Mouse (Mus musculus) liver, embryonic 12.5 days (tissue): ENCODE data around the gene Ubqln4. TPM values are rescaled to one million over a fixed set of nuclear protein-coding genes. Genes with fewer than 3 reads are reported as not detected.
A peak's percentile ranks its signal among the peaks of the same experiment; 100 is the strongest.

Experiments used
- ATAC-seq: fragments of 200-750 bp; cut with Nextera tagmentation; 2 replicates; pipeline ENCODE4 v1.8.0; 2017; ENCODE audit warnings: moderate number of reproducible peaks, mild to moderate bottlenecking, moderate library complexity
- H3K27ac ChIP-seq: fragments of 300-500 bp; sonication (generic); 2 replicates; pipeline ENCODE4 v1.5.1; 2016; ENCODE audit warnings: mild to moderate bottlenecking
- H3K27me3 ChIP-seq: fragments of 300-500 bp; sonication (generic); replicated peaks from 2 replicates; pipeline ENCODE4 v1.6.1; 2016; ENCODE audit warnings: mild to moderate bottlenecking, moderate library complexity
- H3K36me3 ChIP-seq: fragments of 300-500 bp; sonication (generic); 2 replicates; pipeline ENCODE4 v1.6.1; 2016; ENCODE audit warnings: mild to moderate bottlenecking, moderate library complexity
- H3K4me1 ChIP-seq: fragments of 300-500 bp; sonication (generic); 2 replicates; pipeline ENCODE4 v1.6.1; 2016
- H3K4me2 ChIP-seq: fragments of 300-500 bp; sonication (generic); 2 replicates; pipeline ENCODE4 v1.6.1; 2016; ENCODE audit warnings: mild to moderate bottlenecking, moderate library complexity
- H3K4me3 ChIP-seq: fragments of 300-500 bp; sonication (generic); 2 replicates; pipeline ENCODE4 v1.5.1; 2016; ENCODE audit warnings: mild to moderate bottlenecking, moderate library complexity
- H3K9ac ChIP-seq: fragments of 300-500 bp; sonication (generic); 2 replicates; pipeline ENCODE4 v1.6.1; 2016; ENCODE audit warnings: mild to moderate bottlenecking, moderate library complexity
- H3K9me3 ChIP-seq: fragments of 300-500 bp; sonication (generic); replicated peaks from 2 replicates; pipeline ENCODE4 v1.6.1; 2016; ENCODE audit warnings: mild to moderate bottlenecking, moderate library complexity
- WGBS: fragments of 180-500 bp; shearing (Covaris S2); methylation state at CpG from one replicate; pipeline ENCODE4 v1.1.7; 2016; ENCODE audit not compliant: insufficient replicate concordance; 5-methylcytosine and 5-hydroxymethylcytosine counted together
- polyA plus RNA-seq: library from polyadenylated mRNA; unstranded; fragments of >200 nt; fragmentation: Nextera tagmentation; extraction: Ambion mirVana; gene quantifications from 2 replicates; pipeline ENCODE4 v1.2.1, GENCODE M21; 2016

Ubqln4 gene
- 37.9 and 39.5 TPM in 2 replicates for polyA plus RNA-seq

DNA sequence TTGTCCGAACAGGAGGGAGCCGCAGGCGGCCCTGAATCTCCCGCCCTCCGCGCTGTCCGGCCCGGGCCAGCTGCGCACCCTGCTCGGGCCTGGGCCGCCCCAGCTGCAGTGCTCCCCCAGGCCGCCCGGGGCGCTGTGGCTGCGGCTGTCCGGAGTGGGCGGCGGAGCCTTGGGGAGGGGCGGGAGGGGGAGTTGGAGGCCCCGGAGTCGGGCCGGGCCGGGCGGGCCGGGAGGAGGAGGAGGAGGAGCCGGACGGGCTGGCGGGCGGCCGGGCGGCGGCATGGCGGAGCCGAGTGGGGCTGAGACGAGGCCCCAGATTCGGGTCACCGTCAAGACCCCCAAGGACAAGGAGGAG lies at the start of gene Ubqln4:
Gene Ubqln4 (plus strand): TSS at position 234 of the 355 bp plus-strand sequence.
- Histone ChIP-seq H3K4me2 (peak within 1 kb of the TSS; percentile 99), H3K27ac (peak within 1 kb of the TSS; percentile 93), H3K9ac (peak within 1 kb of the TSS; percentile 94), H3K4me1 (peaks cover 42% of the 10 kb centered on the region), H3K4me3 (peak within 1 kb of the TSS; percentile 84), H3K27me3 (no peaks in the 10 kb centered on the region), H3K36me3 (peaks cover 34% of the 10 kb centered on the region), H3K9me3 (no peaks in the 10 kb centered on the region)
- peak; percentile 81 for ATAC-seq
- WGBS, result under 1% methylated on average over 36 of the region's 37 CpGs

DNA sequence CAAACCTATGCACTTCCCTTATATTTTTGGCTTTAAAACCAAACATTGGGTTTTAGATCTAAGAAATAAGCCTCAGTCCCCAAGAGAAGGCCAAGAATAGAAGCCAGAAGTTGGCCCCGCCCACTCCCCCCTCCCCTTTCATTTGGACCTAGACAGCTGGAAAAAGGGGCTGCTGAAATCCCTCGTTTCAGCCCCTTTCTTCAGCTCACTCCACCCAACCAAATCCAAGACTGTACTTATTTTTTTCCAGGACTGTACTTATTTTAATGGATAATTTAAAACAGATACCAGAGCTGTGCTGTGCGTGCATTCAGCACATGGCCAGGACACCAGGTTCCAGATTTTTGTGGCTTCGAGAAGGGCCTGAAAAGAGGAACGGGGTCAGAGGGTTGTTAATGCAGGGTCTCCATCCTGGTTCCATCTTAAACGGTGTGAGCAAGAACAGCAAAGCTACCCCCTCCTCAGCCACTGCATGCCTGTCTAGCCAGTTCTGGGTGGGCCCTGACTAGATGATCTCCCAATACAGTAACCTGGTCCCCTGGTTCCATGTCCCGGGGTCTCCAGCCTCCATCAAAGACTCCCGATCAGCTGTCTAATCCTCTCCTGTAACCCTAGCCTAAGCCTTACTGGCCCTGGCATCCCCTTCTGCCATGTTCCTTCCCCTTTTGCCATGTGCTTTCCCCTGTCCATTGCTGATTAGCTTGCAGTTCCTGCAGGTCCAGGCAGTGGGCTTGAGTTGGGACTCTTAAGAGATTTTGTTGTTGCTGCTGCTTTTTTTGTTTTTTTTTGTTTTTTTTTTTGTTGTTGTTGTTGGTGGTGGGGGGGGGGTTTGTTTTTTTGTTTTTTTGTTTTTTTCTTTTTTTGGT lies 49.4 kb upstream of the Ubqln4 start:
- H3K4me2 ChIP-seq, result no peak overlapping the region
- ATAC-seq, result no peak
- no peaks in the 10 kb centered on the region for H3K27me3 ChIP-seq
- no peak overlapping the region for H3K4me3 ChIP-seq
- H3K36me3 ChIP-seq, result peaks cover 19% of the 10 kb centered on the region
- H3K9ac ChIP-seq, result no peak overlapping the region
- H3K4me1 ChIP-seq, result peaks cover 80% of the 10 kb centered on the region
- H3K9me3 ChIP-seq, result no peaks in the 10 kb centered on the region
- 35% methylated on average over 8 of the region's 8 CpGs for WGBS
- H3K27ac ChIP-seq, result peak overlapping the region; percentile 27

DNA sequence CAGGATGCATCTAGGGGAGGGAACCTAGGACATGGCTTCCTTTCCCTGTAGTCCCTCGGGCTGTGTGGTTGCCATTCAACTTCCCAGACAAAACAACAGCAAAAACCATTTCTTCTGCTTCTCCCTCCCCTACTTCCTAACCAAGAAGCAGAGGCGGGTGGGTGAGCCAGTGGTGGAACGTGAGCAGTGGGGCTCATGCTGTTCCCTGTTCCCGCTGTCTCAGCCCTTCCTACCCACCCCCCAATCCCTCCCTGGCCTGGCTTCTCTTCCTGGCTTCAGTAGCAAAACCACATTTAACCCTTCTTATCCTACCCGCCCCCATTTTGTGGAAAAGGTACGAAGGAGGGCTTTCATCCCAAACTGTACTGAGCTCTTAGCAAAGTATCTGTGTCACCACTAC lies 48.5 kb upstream of the Ubqln4 start:
- H3K4me2 ChIP-seq, result no peak overlapping the region
- peaks cover 9% of the 10 kb centered on the region for H3K36me3 ChIP-seq
- no peaks in the 10 kb centered on the region for H3K27me3 ChIP-seq
- 68% methylated on average over 6 of the region's 6 CpGs for WGBS
- H3K27ac ChIP-seq, result no peak overlapping the region
- H3K4me1 ChIP-seq, result peaks cover 80% of the 10 kb centered on the region
- H3K9ac ChIP-seq, result peak overlapping the region; percentile 12; the same call in 1 of the 2 replicates
- no peak overlapping the region for H3K4me3 ChIP-seq
- no peaks in the 10 kb centered on the region for H3K9me3 ChIP-seq
- ATAC-seq, result no peak

DNA sequence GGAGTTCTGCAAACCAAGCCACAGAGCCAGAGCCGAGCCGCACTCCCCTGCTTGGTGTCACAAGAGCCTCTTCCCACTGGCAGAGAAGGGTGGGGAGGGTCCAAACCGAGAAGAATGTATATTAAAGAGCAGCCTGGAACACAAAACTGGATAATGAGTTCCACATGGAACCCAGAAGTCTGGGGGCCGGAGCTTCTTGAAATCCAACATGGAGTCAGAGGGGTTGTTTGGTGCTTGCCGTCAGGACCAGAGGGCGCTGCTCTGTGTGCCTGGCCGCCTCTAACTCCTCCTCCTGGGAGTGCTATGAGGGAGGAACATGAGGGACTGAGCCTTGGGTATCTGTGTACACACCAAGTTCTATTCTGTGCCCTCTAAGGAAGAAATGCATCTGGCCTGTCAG lies 47.8 kb upstream of the Ubqln4 start:
- no peak for ATAC-seq
- H3K4me3 ChIP-seq, result no peak overlapping the region
- no peaks in the 10 kb centered on the region for H3K27me3 ChIP-seq
- 0 out of 2 replicates have a peak overlapping the region, but pooled peaks have one; percentile 12 for H3K9ac ChIP-seq
- peaks cover 80% of the 10 kb centered on the region for H3K4me1 ChIP-seq
- no peaks in the 10 kb centered on the region for H3K9me3 ChIP-seq
- peaks cover 3% of the 10 kb centered on the region; the same call in 1 of the 2 replicates for H3K36me3 ChIP-seq
- no peak overlapping the region for H3K4me2 ChIP-seq
- no peak overlapping the region for H3K27ac ChIP-seq
- WGBS, result 60% methylated on average over 7 of the region's 7 CpGs

DNA sequence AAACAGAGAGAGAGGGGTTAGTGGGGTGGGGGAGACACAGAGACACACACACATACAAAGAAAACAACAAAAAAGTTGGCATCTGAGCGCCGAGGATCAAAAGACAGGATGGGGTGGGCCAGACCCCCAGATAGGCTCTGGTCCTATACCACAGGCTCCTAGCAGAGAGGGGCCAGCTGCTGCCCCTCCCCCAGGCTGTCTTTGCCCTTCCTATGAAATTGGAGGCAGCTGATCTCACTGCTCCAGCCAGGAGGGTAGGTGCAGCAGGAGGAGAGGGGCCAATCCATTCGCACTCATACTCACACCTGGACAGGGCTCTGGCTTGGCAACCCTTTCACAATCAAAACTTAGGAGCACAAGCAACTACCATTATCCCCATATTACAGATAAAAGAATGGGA lies 44.3 kb upstream of the Ubqln4 start:
- peak overlapping the region; percentile 70 for H3K9ac ChIP-seq
- peaks cover 8% of the 10 kb centered on the region for H3K27me3 ChIP-seq
- peak overlapping the region; percentile 84 for H3K4me2 ChIP-seq
- H3K9me3 ChIP-seq, result no peaks in the 10 kb centered on the region
- peak overlapping the region; percentile 53 for H3K4me3 ChIP-seq
- no peak for ATAC-seq
- peak overlapping the region; percentile 77 for H3K27ac ChIP-seq
- H3K36me3 ChIP-seq, result no peaks in the 10 kb centered on the region
- WGBS, result 52% methylated on average over 3 of the region's 3 CpGs
- peaks cover 84% of the 10 kb centered on the region for H3K4me1 ChIP-seq

DNA sequence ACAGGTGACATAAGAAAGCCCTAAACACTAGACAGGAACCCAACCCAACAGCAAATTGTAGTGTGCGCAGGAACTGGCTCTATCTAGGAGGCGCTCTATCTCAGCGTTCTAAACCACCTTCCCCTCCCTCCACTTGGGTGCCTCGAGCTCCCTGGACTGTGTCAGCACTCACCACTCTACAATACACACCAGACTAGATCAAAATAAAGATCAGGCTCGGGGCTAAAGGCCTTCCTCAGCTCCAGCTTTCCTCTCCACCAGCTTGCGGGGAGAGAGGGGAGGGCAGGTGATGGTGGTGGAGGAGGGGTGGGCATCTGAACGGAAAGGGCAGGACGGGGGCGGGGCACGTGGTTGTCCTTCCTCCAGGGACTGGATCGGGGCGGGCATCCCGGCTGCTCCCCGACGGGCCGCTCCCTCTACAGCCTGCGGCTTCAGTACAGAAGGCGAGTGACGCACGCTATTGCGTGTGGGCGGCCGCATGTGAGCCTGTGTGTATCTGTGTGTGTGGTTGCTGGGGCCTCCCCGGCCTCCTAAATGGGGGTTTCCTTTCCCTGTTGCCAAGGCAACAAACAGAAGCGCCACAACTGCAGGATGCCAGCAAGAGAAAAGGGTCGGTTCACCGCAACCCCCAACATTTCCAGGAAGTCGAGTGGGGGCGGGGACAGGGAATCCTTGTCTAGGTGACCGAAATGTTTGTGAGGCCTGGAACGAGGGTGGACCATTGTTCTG lies 43.7 kb upstream of the Ubqln4 start, which contains the start of gene Lmna:
Gene Lmna (minus strand): TSS at position 265 of the 729 bp plus-strand sequence.
- under 1% methylated on average over 31 of the region's 31 CpGs for WGBS
- Histone ChIP-seq H3K9ac (peak within 1 kb of the TSS; percentile 70), H3K27me3 (peaks cover 8% of the 10 kb centered on the region), H3K36me3 (no peaks in the 10 kb centered on the region), H3K4me1 (peaks cover 88% of the 10 kb centered on the region), H3K27ac (peak within 1 kb of the TSS; percentile 77), H3K4me2 (peak within 1 kb of the TSS; percentile 84), H3K4me3 (peak within 1 kb of the TSS; percentile 53), H3K9me3 (no peaks in the 10 kb centered on the region)
- ATAC-seq, result peak; percentile 91

DNA sequence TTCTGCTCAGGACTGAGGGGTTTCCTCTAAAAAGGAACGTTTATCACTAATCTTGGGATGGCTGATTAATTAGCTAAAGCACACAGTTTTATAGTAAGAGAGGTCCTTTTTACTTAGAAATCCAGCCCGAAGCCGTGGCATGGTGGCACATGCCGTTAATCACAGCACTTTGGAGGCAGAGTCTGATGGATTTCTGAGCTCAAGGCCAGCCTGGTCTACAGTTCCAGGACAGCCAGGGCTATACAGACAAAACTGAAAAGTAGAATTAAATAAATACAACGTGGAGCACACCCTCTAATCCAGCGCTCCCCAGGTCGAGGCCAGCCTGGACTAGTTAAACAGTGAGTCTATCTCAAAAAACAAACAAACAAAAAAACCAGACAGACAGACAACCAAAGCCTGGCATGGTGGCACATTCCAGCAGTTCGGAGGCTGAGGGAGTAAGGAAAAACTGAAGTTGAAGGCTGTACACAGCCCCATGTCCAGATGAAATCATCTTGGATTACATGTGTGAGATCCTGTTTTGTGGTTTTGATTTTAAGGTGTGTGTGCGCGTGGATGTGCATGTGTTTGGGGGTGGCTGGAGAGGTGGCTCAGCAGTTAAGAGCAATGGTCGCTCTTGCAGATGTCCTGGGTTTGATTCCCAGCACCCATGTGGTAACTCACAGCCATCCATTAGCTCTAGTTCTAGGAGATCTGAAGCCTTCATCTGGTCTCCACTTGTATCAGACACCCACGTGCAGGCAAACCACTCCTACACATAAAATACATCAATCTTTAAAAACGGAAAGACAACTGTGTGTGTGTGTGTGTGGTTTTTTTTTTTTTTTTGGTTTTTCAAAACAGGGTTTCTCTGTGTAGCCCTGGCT lies 42.9 kb upstream of the Ubqln4 start:
- 48% methylated on average over 13 of the region's 13 CpGs for whole genome bisulfite sequencing
- Histone ChIP-seq H3K27me3 (peaks cover 8% of the 10 kb centered on the region), H3K4me1 (peaks cover 83% of the 10 kb centered on the region), H3K9me3 (no peaks in the 10 kb centered on the region), H3K27ac (peak overlapping the region; percentile 77), H3K9ac (peak overlapping the region; percentile 70), H3K4me3 (peak overlapping the region; percentile 53), H3K36me3 (no peaks in the 10 kb centered on the region), H3K4me2 (peak overlapping the region; percentile 84)
- no peak for ATAC-seq

DNA sequence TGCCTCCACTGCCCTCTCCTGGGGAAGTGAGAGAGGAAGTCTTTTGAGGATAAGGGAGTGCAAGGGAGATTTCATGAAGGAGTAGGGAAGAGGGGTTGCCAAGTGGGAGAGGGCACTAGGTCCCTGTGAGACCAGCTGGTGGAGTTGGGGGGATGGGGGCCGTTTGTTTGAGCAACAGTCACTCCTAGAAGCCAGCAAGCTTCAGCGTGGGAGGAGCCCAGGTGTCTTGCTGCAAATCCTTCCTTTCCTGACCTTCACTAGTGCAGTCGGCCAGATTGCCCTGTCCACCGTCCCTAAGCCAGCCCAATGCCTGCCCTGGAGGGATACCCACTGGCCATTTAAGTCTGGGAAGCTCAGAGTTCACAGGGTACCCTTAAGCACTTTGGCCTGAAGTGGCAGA lies 42.0 kb upstream of the Ubqln4 start:
- Histone ChIP-seq H3K4me1 (peaks cover 78% of the 10 kb centered on the region), H3K27ac (no peak overlapping the region), H3K36me3 (no peaks in the 10 kb centered on the region), H3K9ac (no peak overlapping the region), H3K4me3 (no peak overlapping the region), H3K9me3 (no peaks in the 10 kb centered on the region), H3K27me3 (peaks cover 13% of the 10 kb centered on the region), H3K4me2 (no peak overlapping the region)
- 36% methylated on average over 4 of the region's 4 CpGs for WGBS
- no peak for ATAC-seq

DNA sequence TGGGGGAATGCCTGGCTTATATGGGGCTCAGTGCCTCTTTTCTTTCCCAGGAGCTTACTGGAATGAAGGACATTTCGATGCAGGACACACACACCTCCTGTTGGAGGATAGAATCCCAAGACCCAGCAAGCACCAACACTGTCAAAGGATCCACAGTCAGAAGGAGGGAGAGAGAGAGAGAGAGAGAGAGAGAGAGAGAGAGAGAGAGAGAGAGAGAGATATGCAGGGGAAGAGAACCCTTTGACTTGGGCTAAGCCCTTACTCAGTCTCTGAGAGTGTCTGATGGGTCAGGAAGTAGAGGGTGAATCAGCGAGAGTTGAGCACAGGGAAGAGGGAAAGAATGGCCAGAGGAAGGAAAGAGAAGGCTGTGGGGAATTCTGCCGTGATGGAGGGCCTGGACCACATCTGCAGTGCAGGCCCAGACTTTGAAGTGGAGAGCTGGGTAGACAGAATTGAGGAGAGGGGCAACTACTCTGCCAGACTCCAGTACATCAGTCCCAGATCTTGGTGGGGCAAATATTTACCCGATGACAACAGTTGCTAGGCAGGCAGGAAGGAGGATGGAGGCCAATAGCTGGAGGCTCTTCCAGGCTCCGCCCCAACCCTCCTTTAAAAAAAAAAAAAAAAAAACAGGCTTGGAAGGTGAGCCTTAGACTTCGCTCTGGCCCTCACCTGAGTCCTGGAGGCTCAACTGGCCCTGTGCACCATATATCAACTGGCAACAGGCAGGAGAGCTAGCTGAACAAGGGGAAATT lies 41.2 kb upstream of the Ubqln4 start:
- H3K36me3 ChIP-seq, result no peaks in the 10 kb centered on the region
- H3K27me3 ChIP-seq, result peaks cover 20% of the 10 kb centered on the region
- no peak overlapping the region for H3K4me3 ChIP-seq
- WGBS, result 44% methylated on average over 6 of the region's 6 CpGs
- no peak overlapping the region for H3K9ac ChIP-seq
- peaks cover 71% of the 10 kb centered on the region for H3K4me1 ChIP-seq
- no peaks in the 10 kb centered on the region for H3K9me3 ChIP-seq
- no peak overlapping the region for H3K27ac ChIP-seq
- ATAC-seq, result no peak
- no peak overlapping the region for H3K4me2 ChIP-seq

DNA sequence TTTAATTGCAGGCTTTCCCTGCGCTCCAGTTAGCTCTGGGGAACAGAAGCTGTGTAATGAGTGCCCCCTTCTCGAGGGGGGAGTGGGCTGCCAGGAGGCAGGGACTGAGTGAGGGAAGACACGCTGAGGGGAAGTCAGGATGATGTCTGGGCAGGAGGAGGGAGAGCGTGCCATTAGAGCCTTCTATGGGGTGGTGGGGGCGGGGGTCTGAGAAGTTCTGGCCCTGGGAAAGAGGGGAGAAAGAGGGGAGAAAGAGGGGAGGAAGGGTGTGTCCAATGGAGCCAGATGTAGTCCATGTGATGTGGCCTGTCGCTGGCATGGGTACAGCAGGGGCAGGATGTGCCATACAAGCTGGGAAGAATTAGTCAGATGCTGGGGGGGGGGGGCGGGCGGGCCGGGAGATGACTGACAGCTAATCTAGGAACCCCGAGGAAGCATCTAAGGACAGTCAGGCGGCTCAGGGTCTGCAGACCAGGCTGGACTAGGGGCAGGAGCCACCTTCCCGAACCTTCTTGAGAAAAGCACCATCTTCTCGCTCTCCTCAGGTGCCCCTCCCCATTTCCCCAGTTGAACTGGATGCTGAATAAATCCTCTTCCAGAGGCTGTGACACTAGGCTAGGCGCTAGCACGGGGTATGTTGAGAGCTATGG lies 40.5 kb upstream of the Ubqln4 start:
- no peaks in the 10 kb centered on the region for H3K36me3 ChIP-seq
- H3K4me3 ChIP-seq, result no peak overlapping the region
- no peak overlapping the region for H3K9ac ChIP-seq
- H3K27ac ChIP-seq, result no peak overlapping the region
- H3K4me1 ChIP-seq, result peaks cover 65% of the 10 kb centered on the region
- H3K4me2 ChIP-seq, result no peak overlapping the region
- peaks cover 20% of the 10 kb centered on the region for H3K27me3 ChIP-seq
- 30% methylated on average over 12 of the region's 15 CpGs for WGBS
- H3K9me3 ChIP-seq, result no peaks in the 10 kb centered on the region
- ATAC-seq, result no peak
